Mouse (Mus musculus) megakaryocyte, embryonic 14.5 days (primary cell): ENCODE results near the gene Man1c1. TPM values are rescaled to one million over a fixed set of nuclear protein-coding genes. Genes with fewer than 3 reads are reported as not detected.

ENCODE experiments used
- H3K27me3 ChIP-seq: replicated peaks from 2 replicates; pipeline ENCODE3; 2012; ENCODE audit warnings: inconsistent platforms
- H3K36me3 ChIP-seq: replicated peaks from 2 replicates; pipeline ENCODE3; 2012; ENCODE audit warnings: low read length, inconsistent platforms, mixed read lengths
- H3K4me1 ChIP-seq: 2 replicates; pipeline ENCODE4 v1.6.1; 2012; ENCODE audit warnings: inconsistent platforms
- H3K4me3 ChIP-seq: replicated peaks from 2 replicates; pipeline ENCODE3; 2012; ENCODE audit warnings: moderate library complexity, mild to moderate bottlenecking, inconsistent platforms
- H3K9me3 ChIP-seq: 2 replicates; pipeline ENCODE4 v1.6.1; 2012; ENCODE audit warnings: inconsistent platforms
- FLI1 ChIP-seq: IDR thresholded peaks from 2 replicates; pipeline ENCODE4 v1.6.1; 2012; ENCODE audit warnings: low read length, inconsistent platforms, mixed read lengths
- GATA1 ChIP-seq: IDR thresholded peaks from 3 replicates; pipeline ENCODE4 v1.6.1; 2012; ENCODE audit warnings: mixed read lengths, low read length, inconsistent platforms, borderline replicate concordance
- polyA plus RNA-seq: library from polyadenylated mRNA; stranded (reverse); fragments of >175 nt; gene quantifications from 2 replicates; pipeline ENCODE4 v1.2.3, GENCODE M21; 2012; ENCODE audit warnings: low replicate concordance; ENCODE audit not compliant: insufficient read depth

The Man1c1 gene
- polyA plus RNA-seq, 1 experiment: 5.9 TPM

DNA sequence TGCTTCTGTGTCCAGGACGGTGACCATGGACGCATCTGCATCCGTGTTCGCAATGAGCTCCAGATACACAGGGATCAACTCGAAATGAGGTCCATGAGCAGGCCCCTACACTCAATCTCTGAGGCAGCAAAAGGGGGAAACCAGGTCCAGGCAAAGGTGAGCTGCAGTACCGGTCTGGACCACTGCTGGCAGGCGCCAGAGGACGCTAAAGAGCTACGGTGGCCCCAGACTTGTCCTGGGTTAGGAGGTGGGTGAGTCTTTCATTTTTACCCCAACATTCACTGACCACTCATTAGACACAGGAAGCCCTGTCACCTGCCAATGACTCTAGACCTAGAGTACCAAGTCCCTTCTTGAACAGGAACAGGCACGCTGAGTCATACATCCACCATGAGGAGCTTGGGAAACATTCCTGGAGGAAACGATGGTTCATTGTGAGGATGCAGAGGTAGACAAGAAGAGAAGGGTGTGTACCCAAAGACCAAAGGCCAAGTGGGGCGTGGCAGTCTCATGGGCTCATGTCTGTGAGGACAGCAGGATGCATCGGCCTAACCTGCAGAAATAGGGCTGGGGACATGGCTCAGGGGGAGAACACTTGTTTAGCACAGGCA lies 21.8 kb upstream of the Man1c1 start:
- TF ChIP-seq FLI1 (no peak), GATA1 (no peak)
- H3K9me3 ChIP-seq: peaks cover 12% of the 10 kb centered on the region; the same call in 1 of the 2 replicates
- H3K27me3 ChIP-seq: peaks cover 28% of the 10 kb centered on the region
- H3K4me1 ChIP-seq: peaks cover 53% of the 10 kb centered on the region
- peaks cover 37% of the 10 kb centered on the region for H3K36me3 ChIP-seq
- no peak overlapping the region for H3K4me3 ChIP-seq

DNA sequence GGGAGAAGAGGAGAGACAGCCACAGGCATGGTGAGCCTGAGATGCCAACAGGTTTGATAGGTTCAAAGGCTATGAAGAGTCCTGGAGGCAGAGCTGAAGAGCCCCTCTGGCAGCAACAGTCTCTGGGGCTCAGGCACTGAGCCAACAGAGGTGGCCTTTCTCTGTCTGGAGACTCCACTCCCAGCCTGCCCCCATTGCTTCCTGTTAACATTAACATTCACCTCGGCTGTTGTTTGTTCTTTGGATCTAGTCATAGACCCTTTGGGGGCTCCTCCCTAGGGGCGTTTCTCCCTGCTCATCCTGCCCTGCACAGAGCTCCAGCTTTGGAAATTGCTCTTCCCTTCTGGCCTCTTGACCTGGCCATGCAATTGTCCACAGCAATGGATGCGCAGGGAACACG lies 20.9 kb upstream of the Man1c1 start:
- peaks cover 33% of the 10 kb centered on the region for H3K27me3 ChIP-seq
- H3K36me3 ChIP-seq: peaks cover 37% of the 10 kb centered on the region
- peaks cover 12% of the 10 kb centered on the region; the same call in 1 of the 2 replicates for H3K9me3 ChIP-seq
- H3K4me1 ChIP-seq: peaks cover 52% of the 10 kb centered on the region
- no peak overlapping the region for H3K4me3 ChIP-seq
- TF ChIP-seq GATA1: no peak
- TF ChIP-seq FLI1: no peak

DNA sequence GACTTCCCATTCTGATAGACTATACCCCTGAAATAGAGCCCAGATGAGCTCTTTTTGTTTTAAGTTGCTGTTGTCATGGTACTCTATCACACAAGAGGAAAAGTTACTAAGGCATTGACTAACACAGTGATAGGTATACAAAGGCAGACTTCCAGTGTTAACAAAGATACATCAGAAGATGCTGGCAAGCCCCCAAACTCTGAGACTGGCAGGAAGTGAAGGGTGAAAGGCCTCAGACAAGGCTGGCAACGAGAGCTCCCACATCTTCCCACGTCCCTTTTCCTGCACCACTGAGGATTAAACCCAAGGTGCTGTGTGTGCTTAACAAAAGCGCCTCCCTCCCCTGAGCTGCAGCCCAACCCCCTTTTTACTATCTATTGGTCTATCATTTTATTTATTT lies 19.2 kb upstream of the Man1c1 start:
- Histone ChIP-seq H3K9me3 (peaks cover 12% of the 10 kb centered on the region; the same call in 1 of the 2 replicates), H3K4me1 (peaks cover 43% of the 10 kb centered on the region), H3K36me3 (peaks cover 22% of the 10 kb centered on the region), H3K27me3 (peaks cover 25% of the 10 kb centered on the region), H3K4me3 (no peak overlapping the region)
- TF ChIP-seq FLI1 (no peak), GATA1 (no peak)

DNA sequence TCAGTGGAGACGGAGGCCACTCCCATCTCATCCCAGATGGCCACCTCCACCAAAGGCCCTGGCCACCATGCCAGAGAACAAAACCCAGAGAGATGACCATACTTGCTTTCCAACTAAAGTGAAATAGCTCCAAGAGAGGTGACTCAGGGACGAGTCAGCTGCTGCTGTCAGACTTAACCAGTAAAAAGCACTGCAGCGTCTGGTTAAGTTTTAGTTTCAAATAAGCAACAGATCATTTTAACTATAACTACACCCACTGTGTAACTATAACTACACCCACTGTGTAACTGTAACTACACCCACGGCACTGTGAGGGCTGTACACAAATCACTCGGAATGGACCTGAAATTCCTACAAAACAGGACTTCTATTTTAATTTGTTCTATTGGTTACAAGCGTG lies 17.0 kb upstream of the Man1c1 start:
- Histone ChIP-seq H3K9me3 (peaks cover 12% of the 10 kb centered on the region; the same call in 1 of the 2 replicates), H3K36me3 (peaks cover 13% of the 10 kb centered on the region), H3K4me3 (no peak overlapping the region), H3K27me3 (peaks cover 41% of the 10 kb centered on the region), H3K4me1 (peaks cover 42% of the 10 kb centered on the region)
- TF ChIP-seq FLI1 (no peak), GATA1 (no peak)

DNA sequence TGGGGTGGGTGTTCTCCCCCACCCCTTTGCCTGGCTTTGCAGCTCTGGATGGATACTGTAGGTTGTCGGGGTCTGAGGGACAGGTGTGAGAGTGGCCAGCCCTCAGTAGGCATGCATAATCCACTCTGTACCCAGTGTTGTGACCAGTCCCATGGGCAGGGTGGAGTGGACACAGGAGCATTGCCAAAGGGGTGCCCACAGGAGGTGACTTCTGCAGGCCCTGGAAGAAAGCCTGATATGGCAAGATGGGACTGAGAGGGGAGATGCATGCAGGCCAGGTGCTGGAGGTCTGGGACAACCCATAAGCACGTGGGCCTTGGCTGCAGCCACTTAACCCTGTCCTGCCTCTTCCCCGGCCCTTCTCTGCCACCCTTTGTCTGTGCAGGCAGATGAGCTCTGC lies 16.3 kb upstream of the Man1c1 start:
- no peak overlapping the region for H3K4me3 ChIP-seq
- H3K27me3 ChIP-seq: peaks cover 38% of the 10 kb centered on the region
- H3K9me3 ChIP-seq: peaks cover 12% of the 10 kb centered on the region; the same call in 1 of the 2 replicates
- peaks cover 40% of the 10 kb centered on the region for H3K4me1 ChIP-seq
- TF ChIP-seq FLI1 (no peak), GATA1 (no peak)
- H3K36me3 ChIP-seq: peaks cover 6% of the 10 kb centered on the region

DNA sequence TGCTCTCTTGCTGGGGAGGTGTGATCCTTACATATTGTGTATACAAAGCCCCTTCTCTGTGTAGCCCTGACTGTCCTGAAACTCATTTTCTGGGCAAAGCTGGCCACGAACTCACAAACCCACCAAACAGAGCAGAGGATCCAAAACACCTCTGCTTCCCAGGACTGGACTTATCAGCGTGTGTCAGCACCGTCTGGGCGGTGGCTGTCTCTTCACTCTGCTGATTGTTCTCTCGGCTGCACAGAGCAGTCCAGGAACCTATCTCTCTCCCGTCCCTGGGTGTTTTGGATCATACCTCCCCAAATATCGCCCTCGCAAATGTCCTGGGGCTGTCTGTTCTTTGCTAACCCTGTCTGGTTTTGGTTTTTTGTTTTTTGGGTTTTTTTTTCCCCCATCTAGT lies 15.4 kb upstream of the Man1c1 start:
- Histone ChIP-seq H3K4me1 (peaks cover 36% of the 10 kb centered on the region), H3K27me3 (peaks cover 34% of the 10 kb centered on the region), H3K4me3 (no peak overlapping the region), H3K36me3 (no peaks in the 10 kb centered on the region), H3K9me3 (peaks cover 12% of the 10 kb centered on the region; the same call in 1 of the 2 replicates)
- TF ChIP-seq GATA1: no peak
- TF ChIP-seq FLI1: no peak

DNA sequence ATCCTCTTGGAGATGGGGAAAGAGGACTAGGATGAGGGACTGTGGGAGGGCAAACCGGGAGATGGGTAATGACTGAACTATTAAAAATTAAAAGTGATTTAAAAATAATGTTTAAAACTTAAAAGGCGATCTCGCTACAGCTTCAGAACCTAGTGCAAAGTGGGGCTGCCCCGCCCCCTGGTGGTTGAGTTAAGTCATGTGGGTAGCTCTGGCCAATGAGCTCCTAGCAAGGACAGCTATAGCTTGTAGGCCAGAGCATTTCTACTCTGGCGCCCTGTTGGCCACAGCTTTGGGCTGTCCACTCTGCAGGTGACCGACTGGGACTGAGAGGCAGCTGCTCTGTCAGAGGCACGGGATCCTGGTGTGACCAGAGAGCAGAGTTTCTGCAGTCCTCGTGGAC lies 9.8 kb upstream of the Man1c1 start:
- Histone ChIP-seq H3K27me3 (peaks cover 40% of the 10 kb centered on the region), H3K9me3 (peaks cover 4% of the 10 kb centered on the region), H3K36me3 (no peaks in the 10 kb centered on the region), H3K4me3 (peak overlapping the region; percentile 53), H3K4me1 (peaks cover 24% of the 10 kb centered on the region)
- no peak for TF ChIP-seq FLI1
- no peak for TF ChIP-seq GATA1

DNA sequence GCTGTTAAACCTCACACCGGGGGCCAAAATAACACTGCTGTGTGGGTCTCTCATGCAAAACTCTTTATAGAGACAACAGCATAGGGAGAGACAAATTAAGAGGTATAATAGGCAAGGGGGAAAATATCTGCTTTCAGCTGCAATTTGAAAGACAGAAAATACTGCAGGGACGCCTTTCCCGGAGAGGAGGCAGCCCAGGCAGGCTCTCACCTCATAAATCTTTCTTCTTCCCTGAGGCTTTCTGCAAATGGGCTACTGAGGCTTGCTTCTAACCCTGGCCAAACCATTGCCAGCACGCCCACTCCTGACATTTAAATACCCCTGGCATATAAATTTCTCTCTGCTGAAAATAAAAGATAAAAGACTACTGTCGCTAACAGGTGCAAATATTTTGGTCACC lies 1.2 kb upstream of the Man1c1 start:
- peaks cover 91% of the 10 kb centered on the region for H3K27me3 ChIP-seq
- H3K4me3 ChIP-seq: no peak overlapping the region
- peaks cover 26% of the 10 kb centered on the region for H3K4me1 ChIP-seq
- no peaks in the 10 kb centered on the region for H3K36me3 ChIP-seq
- H3K9me3 ChIP-seq: no peaks in the 10 kb centered on the region
- TF ChIP-seq FLI1 (no peak), GATA1 (no peak)

DNA sequence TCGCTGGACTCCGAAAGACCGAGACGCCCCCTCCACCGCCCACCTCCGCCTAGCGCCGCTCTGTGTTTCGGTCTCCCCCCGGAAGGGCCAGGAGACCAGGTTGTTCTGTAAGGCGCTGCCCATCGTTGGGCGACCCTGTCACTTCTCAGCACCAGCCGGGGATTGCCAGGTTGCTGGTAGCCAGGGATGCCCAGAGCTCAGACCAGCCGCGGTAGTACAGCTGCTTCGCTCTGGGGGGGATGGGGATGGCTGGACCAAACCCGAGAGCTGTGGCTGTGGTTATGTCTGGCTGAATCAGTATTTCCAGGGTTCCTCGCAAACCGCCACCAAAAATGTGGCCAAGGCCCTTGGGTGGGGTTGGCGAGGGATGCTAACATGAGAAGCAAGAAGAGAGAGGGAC lies 500 bp upstream of the Man1c1 start:
- peaks cover 92% of the 10 kb centered on the region for H3K27me3 ChIP-seq

DNA sequence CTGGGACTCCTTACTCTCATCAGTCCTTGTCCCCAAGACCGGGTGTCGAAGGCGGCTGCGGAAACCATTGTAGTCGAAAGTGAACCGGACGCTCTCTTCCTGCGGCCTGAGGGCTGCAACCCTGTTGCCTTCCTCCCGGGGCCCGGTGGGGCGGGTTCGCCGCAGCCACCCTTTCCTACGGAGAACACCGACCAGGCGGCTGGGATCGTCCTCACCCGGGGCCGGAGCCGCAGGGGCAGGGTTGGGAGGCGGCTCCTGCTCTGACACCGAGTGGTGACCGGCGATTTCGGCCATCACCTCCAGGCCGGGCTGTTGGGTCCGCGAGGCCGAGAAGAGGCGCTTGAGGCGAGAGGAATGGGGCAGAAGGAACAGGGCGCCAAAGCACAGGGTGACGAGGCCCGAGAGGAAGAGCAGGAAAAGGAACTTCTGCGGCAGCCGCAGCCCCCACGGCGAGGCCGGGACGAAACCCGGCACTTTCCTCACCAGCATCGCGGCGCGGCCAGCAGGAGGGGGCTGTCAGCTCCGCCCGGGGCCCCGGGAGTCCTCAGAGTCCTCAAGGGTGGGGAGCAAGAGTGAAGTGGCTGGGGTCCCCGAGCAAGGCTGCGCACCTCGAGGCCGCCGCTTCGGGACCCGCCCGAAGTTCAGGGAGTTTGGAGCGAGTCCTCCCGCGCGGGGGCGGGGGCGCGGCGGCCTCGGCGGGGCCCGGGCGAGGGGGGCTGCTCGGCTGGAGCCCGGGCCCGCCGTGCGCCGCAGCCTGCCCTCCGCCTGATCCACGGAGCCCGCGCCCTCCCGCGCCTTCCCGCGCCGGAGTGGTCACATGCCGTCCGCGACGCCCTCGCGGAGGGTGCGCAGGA lies 882 bp downstream of the Man1c1 start:
- no peak for TF ChIP-seq FLI1
- no peak for TF ChIP-seq GATA1
- peaks cover 89% of the 10 kb centered on the region for H3K27me3 ChIP-seq
- H3K4me3 ChIP-seq: peak overlapping the region; percentile 92
- H3K4me1 ChIP-seq: peaks cover 26% of the 10 kb centered on the region
- H3K36me3 ChIP-seq: no peaks in the 10 kb centered on the region
- H3K9me3 ChIP-seq: no peaks in the 10 kb centered on the region

More for the DNA sequence above, 500 bp upstream of the Man1c1 start:
- no peak for TF ChIP-seq FLI1
- no peak for TF ChIP-seq GATA1
- no peaks in the 10 kb centered on the region for H3K9me3 ChIP-seq
- peaks cover 26% of the 10 kb centered on the region for H3K4me1 ChIP-seq
- H3K4me3 ChIP-seq: peak overlapping the region; percentile 92
- H3K36me3 ChIP-seq: no peaks in the 10 kb centered on the region
